Mouse (Mus musculus) myocyte (in vitro differentiated cells): ENCODE measurements around the gene Lmo7. TPM values are rescaled to one million over a fixed set of nuclear protein-coding genes. Genes with fewer than 3 reads are reported as not detected.

Experiments
- H3K27me3 ChIP-seq: one replicate; pipeline ENCODE4 v1.6.1; 2011; ENCODE audit not compliant: control insufficient read depth, insufficient read depth, insufficient read length
- H3K36me3 ChIP-seq: one replicate; pipeline ENCODE4 v1.6.1; 2011; ENCODE audit not compliant: control insufficient read depth, insufficient read depth
- H3K4me2 ChIP-seq: one replicate; pipeline ENCODE4 v1.6.1; 2011; ENCODE audit warnings: low read depth, control low read depth
- H3K4me3 ChIP-seq: one replicate; pipeline ENCODE4 v1.5.1; 2011; ENCODE audit warnings: mild to moderate bottlenecking, control low read depth, moderate library complexity
- H3K79me2 ChIP-seq: one replicate; pipeline ENCODE4 v1.6.1; 2011; ENCODE audit not compliant: control insufficient read depth, insufficient read depth
- H3ac ChIP-seq: one replicate; pipeline ENCODE4 v1.6.1; 2011; ENCODE audit not compliant: control insufficient read depth, insufficient read length
- CEBPB ChIP-seq: IDR thresholded peaks from 2 replicates; pipeline ENCODE4 v1.6.1; 2011; ENCODE audit warnings: mild to moderate bottlenecking, moderate library complexity; ENCODE audit not compliant: poor library complexity, insufficient read depth, severe bottlenecking
- E2F4 ChIP-seq: IDR thresholded peaks from one replicate; pipeline ENCODE4 v1.6.1; 2011; ENCODE audit warnings: mild to moderate bottlenecking, control low read depth, moderate library complexity; ENCODE audit not compliant: insufficient read depth
- MAX ChIP-seq: IDR thresholded peaks from one replicate; pipeline ENCODE4 v1.6.1; 2011; ENCODE audit warnings: low read depth, mild to moderate bottlenecking, control low read depth
- MYOD1 ChIP-seq, 3 experiments: IDR thresholded peaks; one replicate each; pipeline ENCODE4 v1.6.1; 2011; ENCODE audit warnings: control low read depth in 2 of 3, low read depth in 2 of 3, mild to moderate bottlenecking in 2 of 3, moderate library complexity in 1 of 3; ENCODE audit not compliant: insufficient read length in 2 of 3, control insufficient read depth in 1 of 3
- MYOG ChIP-seq, 3 experiments: IDR thresholded peaks; one replicate each; pipeline ENCODE4 v1.6.1; 2011; ENCODE audit warnings: control low read depth in 2 of 3, low read depth in 2 of 3, mild to moderate bottlenecking in 2 of 3; ENCODE audit not compliant: insufficient read length in 2 of 3, control insufficient read depth in 1 of 3, insufficient read depth in 1 of 3
- POLR2A ChIP-seq: IDR thresholded peaks from one replicate; pipeline ENCODE4 v1.6.1; 2011; ENCODE audit warnings: low read depth, mild to moderate bottlenecking, control low read depth, moderate library complexity; ENCODE audit not compliant: insufficient read length
- POLR2AphosphoS2 ChIP-seq: IDR thresholded peaks from one replicate; pipeline ENCODE4 v1.6.1; 2011; ENCODE audit warnings: low read depth, control low read depth; ENCODE audit not compliant: insufficient read length
- REST ChIP-seq: IDR thresholded peaks from one replicate; pipeline ENCODE4 v1.6.1; 2011; ENCODE audit warnings: mild to moderate bottlenecking, control low read depth, moderate library complexity; ENCODE audit not compliant: insufficient read depth, insufficient read length
- SRF ChIP-seq: IDR thresholded peaks from one replicate; pipeline ENCODE4 v1.6.1; 2011; ENCODE audit warnings: low read depth; ENCODE audit not compliant: control insufficient read depth, insufficient read length
- TCF12 ChIP-seq: IDR thresholded peaks from one replicate; pipeline ENCODE4 v1.6.1; 2011; ENCODE audit warnings: mild to moderate bottlenecking, control low read depth; ENCODE audit not compliant: poor library complexity, insufficient read depth, severe bottlenecking
- TCF3 ChIP-seq: IDR thresholded peaks from one replicate; pipeline ENCODE4 v1.6.1; 2011; ENCODE audit warnings: low read depth, control low read depth; ENCODE audit not compliant: insufficient read length
- USF1 ChIP-seq: IDR thresholded peaks from one replicate; pipeline ENCODE4 v1.6.1; 2011; ENCODE audit warnings: low read depth, mild to moderate bottlenecking, control low read depth, moderate library complexity
- polyA plus RNA-seq: library from polyadenylated mRNA; unstranded; fragments of >200 nt; fragmentation: generic; extraction: Trizol; gene quantifications from one replicate; pipeline ENCODE4 v1.2.1, GENCODE M21; 2012; ENCODE audit warnings: missing spikeins

Lmo7 gene
- polyA plus RNA-seq, 1 experiment = 56.1 TPM

- TF ChIP-seq MYOD1 (IDR thresholded peaks at IDR 0.05; ENCODE audit: control insufficient read depth in 1 of 3, insufficient read length in 2 of 3, low read depth in 2 of 3) (no peak), POLR2A (no peak), TCF12 (peak; percentile 44), CEBPB (peak; percentile 5; the same call in 1 of the 2 replicates), REST (no peak), USF1 (no peak), SRF (no peak), E2F4 (no peak), MAX (no peak), POLR2AphosphoS2 (no peak), MYOG (IDR thresholded peaks at IDR 0.05; ENCODE audit: control insufficient read depth in 1 of 3, insufficient read depth in 1 of 3, insufficient read length in 2 of 3, low read depth in 2 of 3) (no peak)
- H3K36me3 ChIP-seq = peaks cover 31% of the 10 kb centered on the region
- no peak overlapping the region for H3K4me2 ChIP-seq
- no peaks in the 10 kb centered on the region for H3K79me2 ChIP-seq
- no peak overlapping the region for H3ac ChIP-seq
- H3K4me3 ChIP-seq = no peak overlapping the region
- no peaks in the 10 kb centered on the region for H3K27me3 ChIP-seq
These were observed 182.2 kb downstream of the Lmo7 start for GRCm38 (mm10) chr14:101911983-101912382.

- no peak overlapping the region for H3ac ChIP-seq
- no peak overlapping the region for H3K4me2 ChIP-seq
- H3K4me3 ChIP-seq = no peak overlapping the region
- H3K79me2 ChIP-seq = no peaks in the 10 kb centered on the region
- TF ChIP-seq MYOG (IDR thresholded peaks at IDR 0.05; ENCODE audit: control insufficient read depth in 1 of 3, insufficient read depth in 1 of 3, insufficient read length in 2 of 3, low read depth in 2 of 3) = peak in 1 of 3 experiments; percentile 38
- no peak for TF ChIP-seq CEBPB
- peak in 2 of 3 experiments; percentile 44 to 76 for TF ChIP-seq MYOD1 (IDR thresholded peaks at IDR 0.05; ENCODE audit: control insufficient read depth in 1 of 3, insufficient read length in 2 of 3, low read depth in 2 of 3)
- TF ChIP-seq TCF3 = no peak
- H3K36me3 ChIP-seq = peaks cover 33% of the 10 kb centered on the region
- no peaks in the 10 kb centered on the region for H3K27me3 ChIP-seq
These were observed 182.6 kb downstream of the Lmo7 start for GRCm38 (mm10) chr14:101912392-101912791.

DNA sequence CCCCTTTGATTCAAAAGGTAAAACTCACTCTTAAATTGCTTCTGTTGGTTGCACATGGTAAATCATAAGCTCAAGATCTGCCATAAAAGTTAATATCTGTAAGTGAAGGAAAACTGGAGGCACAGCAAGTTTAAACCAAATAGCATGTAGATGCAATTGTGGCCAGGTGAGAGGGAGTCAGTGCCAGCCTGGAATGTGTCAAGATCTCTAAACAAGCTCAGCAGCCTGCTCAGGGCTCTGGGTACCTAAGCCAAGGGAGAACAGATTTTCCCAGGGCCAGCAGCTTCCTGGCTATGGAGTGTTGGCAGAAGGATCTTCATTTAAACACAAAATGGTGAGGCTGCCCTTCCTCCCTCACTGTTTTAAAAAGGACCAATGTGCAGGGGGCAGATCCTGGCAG lies 184.6 kb downstream of the Lmo7 start:
- peaks cover 42% of the 10 kb centered on the region for H3K36me3 ChIP-seq

DNA sequence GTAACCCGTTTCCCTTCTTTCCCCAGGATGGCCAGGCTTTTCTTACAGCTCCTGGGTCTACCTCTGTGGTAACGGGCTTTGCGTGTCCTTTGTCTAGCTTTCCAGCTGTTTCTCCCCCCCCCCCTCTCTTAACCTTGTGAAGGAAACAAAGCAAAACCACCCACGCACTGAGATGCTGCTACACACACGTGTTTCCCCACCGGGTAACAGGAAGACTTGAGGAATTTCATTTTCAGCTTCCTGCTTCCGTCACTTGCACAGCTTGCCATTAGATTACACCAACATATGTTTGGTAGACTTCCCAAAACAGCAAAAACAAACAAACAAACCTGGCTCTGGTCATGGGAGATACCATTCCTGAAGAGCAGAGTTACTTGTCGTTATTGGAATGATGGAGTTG lies 186.1 kb downstream of the Lmo7 start:
- Histone ChIP-seq H3ac (no peak overlapping the region), H3K4me2 (no peak overlapping the region), H3K4me3 (no peak overlapping the region), H3K27me3 (no peaks in the 10 kb centered on the region), H3K36me3 (peaks cover 57% of the 10 kb centered on the region), H3K79me2 (no peaks in the 10 kb centered on the region)
- TF ChIP-seq REST (no peak), MYOG (IDR thresholded peaks at IDR 0.05; ENCODE audit: control insufficient read depth in 1 of 3, insufficient read depth in 1 of 3, insufficient read length in 2 of 3, low read depth in 2 of 3) (no peak), CEBPB (no peak), MYOD1 (IDR thresholded peaks at IDR 0.05; ENCODE audit: control insufficient read depth in 1 of 3, insufficient read length in 2 of 3, low read depth in 2 of 3) (no peak), MAX (no peak), TCF12 (no peak), E2F4 (no peak), SRF (no peak), USF1 (no peak), POLR2AphosphoS2 (no peak), POLR2A (no peak), TCF3 (no peak)

More for the DNA sequence above, 184.6 kb downstream of the Lmo7 start:
- no peak for TF ChIP-seq MAX
- TF ChIP-seq USF1 = no peak
- TF ChIP-seq TCF12 = no peak
- TF ChIP-seq SRF = no peak
- TF ChIP-seq POLR2A = no peak
- no peak for TF ChIP-seq REST
- TF ChIP-seq MYOD1 (IDR thresholded peaks at IDR 0.05; ENCODE audit: control insufficient read depth in 1 of 3, insufficient read length in 2 of 3, low read depth in 2 of 3) = no peak
- no peak for TF ChIP-seq POLR2AphosphoS2
- no peak for TF ChIP-seq MYOG (IDR thresholded peaks at IDR 0.05; ENCODE audit: control insufficient read depth in 1 of 3, insufficient read depth in 1 of 3, insufficient read length in 2 of 3, low read depth in 2 of 3)
- TF ChIP-seq E2F4 = no peak
- no peak for TF ChIP-seq TCF3
- no peak for TF ChIP-seq CEBPB
- Histone ChIP-seq H3K27me3 (no peaks in the 10 kb centered on the region), H3K4me3 (no peak overlapping the region), H3K4me2 (no peak overlapping the region), H3ac (no peak overlapping the region), H3K79me2 (no peaks in the 10 kb centered on the region)

GRCm38 (mm10) chr14:101918471-101918870 lies 188.7 kb downstream of the Lmo7 start:
- Histone ChIP-seq H3K27me3 (no peaks in the 10 kb centered on the region), H3K79me2 (no peaks in the 10 kb centered on the region), H3K4me3 (no peak overlapping the region), H3ac (no peak overlapping the region), H3K36me3 (peaks cover 62% of the 10 kb centered on the region), H3K4me2 (no peak overlapping the region)
- TF ChIP-seq POLR2A = no peak
- TF ChIP-seq TCF12 = no peak
- no peak for TF ChIP-seq REST
- no peak for TF ChIP-seq POLR2AphosphoS2
